Mouse (Mus musculus) thymus, postnatal 4 days (tissue): ENCODE measurements around the gene Gulp1.

Source experiments
- DNase-seq: peaks from one replicate; pipeline ENCODE4 v3.0.0; 2021

Gene Gulp1

GRCm38 (mm10) chr1:44551461-44552370 is at the start of gene Gulp1:
Gene Gulp1 (plus strand): TSS chr1:44551511.
- peak; percentile 22 for DNase-seq

GRCm38 (mm10) chr1:44550261-44550660 is 1.1 kb upstream of the Gulp1 start:
- no peak for DNase-seq

- no peak for DNase-seq
These were observed 1.1 kb downstream of the Gulp1 start for GRCm38 (mm10) chr1:44552371-44552841.

GRCm38 (mm10) chr1:44553166-44553898 is 2.0 kb downstream of the Gulp1 start:
- DNase-seq, result no peak

GRCm38 (mm10) chr1:44567431-44567830 is 16.1 kb downstream of the Gulp1 start:
- no peak for DNase-seq

- no peak for DNase-seq
These were observed 17.0 kb downstream of the Gulp1 start for GRCm38 (mm10) chr1:44568296-44568695.

- no peak for DNase-seq
These were observed 24.7 kb downstream of the Gulp1 start for GRCm38 (mm10) chr1:44576001-44576400.

GRCm38 (mm10) chr1:44576610-44577009 is 25.3 kb downstream of the Gulp1 start:
- no peak for DNase-seq

- no peak for DNase-seq
These were observed 29.1 kb downstream of the Gulp1 start for GRCm38 (mm10) chr1:44580390-44580789.

- DNase-seq, result no peak
These were observed 33.6 kb downstream of the Gulp1 start for GRCm38 (mm10) chr1:44584886-44585385.

- no peak for DNase-seq
These were observed 40.4 kb downstream of the Gulp1 start for GRCm38 (mm10) chr1:44591742-44592141.

- no peak for DNase-seq
These were observed 41.8 kb downstream of the Gulp1 start for GRCm38 (mm10) chr1:44593109-44593508.

GRCm38 (mm10) chr1:44598312-44598711 is 47.0 kb downstream of the Gulp1 start:
- no peak for DNase-seq

- no peak for DNase-seq
These were observed 62.2 kb downstream of the Gulp1 start for GRCm38 (mm10) chr1:44613294-44614041.

- DNase-seq, result no peak
These were observed 67.4 kb downstream of the Gulp1 start for GRCm38 (mm10) chr1:44618751-44619150.

GRCm38 (mm10) chr1:44634481-44634880 is 83.2 kb downstream of the Gulp1 start:
- DNase-seq, result no peak

GRCm38 (mm10) chr1:44645678-44646276 is 94.5 kb downstream of the Gulp1 start:
- no peak for DNase-seq

GRCm38 (mm10) chr1:44678974-44679373 is 127.7 kb downstream of the Gulp1 start:
- no peak for DNase-seq

- no peak for DNase-seq
These were observed 128.1 kb downstream of the Gulp1 start for GRCm38 (mm10) chr1:44679415-44679814.

- no peak for DNase-seq
These were observed 131.2 kb downstream of the Gulp1 start for GRCm38 (mm10) chr1:44682556-44682955.

- DNase-seq, result no peak
These were observed 132.4 kb downstream of the Gulp1 start for GRCm38 (mm10) chr1:44683723-44684122.

- no peak for DNase-seq
These were observed 169.6 kb downstream of the Gulp1 start for GRCm38 (mm10) chr1:44720785-44721410.
